Mouse (Mus musculus) mouse trophoblast stem cell (cell line): ENCODE results near the gene Rundc3b.

ENCODE experiments used
- in situ Hi-C, 2 experiments: fragments of 300-500 bp; cut with MseI, MboI; formaldehyde crosslinking; loops; 2 replicates in 1 of 2; 3 replicates in 1 of 2; pipeline ENCODE4 v1.15.1; 2025

The Rundc3b gene

DNA sequence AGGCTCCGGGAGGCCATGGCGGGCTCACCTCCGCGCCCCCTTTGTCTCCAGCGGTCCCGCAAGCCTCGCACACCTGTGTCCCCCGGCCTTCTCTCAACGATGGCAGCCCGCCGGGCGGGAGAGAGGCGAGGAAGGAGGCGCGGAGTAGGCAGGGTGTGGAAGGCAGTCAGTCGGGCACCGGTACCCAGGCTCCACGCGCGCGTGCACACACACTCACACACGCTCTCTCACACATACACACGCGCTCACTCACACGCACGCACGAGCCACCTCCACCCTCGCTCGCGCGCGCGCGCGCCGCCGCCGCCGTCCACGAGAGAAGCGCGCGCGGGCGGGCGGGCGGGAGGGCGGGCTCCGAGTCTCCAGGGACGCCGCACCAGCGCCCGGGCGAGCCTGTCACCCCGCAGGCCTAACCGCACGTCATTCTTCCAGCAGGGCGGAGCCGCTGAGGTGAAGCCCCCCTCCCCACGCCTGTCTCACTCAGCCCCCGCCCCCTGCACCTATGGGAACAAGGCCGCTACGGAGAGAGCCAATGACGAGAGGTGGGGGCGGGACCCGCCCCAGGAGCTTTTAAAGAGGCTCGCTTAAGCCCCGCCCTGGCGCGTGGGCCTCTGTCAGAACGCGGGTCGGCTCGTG, at the start of gene Rundc3b:
Gene Rundc3b, minus strand, starts transcription at position 357 of the 636 bp plus-strand sequence.
- in situ Hi-C loops: no loop called here

DNA sequence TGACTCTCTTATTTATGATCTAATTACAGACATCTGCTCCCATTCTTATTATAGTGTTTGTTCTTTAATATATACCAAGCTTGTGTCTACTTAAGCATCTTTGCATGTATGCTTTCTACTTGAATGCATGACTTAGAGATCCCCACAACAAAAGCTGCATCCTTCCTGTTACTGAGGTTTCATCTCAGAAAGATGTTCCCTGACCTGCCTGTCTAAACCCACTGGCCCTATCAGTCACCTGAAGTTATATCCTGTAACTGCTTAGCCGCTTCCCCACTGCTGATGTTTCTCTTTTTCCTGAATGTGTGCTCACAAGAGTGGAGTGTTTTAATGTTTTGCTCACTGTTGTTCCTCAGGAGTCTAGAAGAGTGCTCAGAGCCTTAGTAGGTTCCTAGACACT, 46.9 kb upstream of the Rundc3b start:
- in situ Hi-C loops: no loop called here

GRCm38 (mm10) chr5:8667758-8668474, 45.2 kb upstream of the Rundc3b start:
- in situ Hi-C loops: no loop called here

GRCm38 (mm10) chr5:8664678-8665077, 41.9 kb upstream of the Rundc3b start:
- in situ Hi-C loops: no loop called here

GRCm38 (mm10) chr5:8660738-8661151, 38.0 kb upstream of the Rundc3b start:
- in situ Hi-C loops: no loop called here

DNA sequence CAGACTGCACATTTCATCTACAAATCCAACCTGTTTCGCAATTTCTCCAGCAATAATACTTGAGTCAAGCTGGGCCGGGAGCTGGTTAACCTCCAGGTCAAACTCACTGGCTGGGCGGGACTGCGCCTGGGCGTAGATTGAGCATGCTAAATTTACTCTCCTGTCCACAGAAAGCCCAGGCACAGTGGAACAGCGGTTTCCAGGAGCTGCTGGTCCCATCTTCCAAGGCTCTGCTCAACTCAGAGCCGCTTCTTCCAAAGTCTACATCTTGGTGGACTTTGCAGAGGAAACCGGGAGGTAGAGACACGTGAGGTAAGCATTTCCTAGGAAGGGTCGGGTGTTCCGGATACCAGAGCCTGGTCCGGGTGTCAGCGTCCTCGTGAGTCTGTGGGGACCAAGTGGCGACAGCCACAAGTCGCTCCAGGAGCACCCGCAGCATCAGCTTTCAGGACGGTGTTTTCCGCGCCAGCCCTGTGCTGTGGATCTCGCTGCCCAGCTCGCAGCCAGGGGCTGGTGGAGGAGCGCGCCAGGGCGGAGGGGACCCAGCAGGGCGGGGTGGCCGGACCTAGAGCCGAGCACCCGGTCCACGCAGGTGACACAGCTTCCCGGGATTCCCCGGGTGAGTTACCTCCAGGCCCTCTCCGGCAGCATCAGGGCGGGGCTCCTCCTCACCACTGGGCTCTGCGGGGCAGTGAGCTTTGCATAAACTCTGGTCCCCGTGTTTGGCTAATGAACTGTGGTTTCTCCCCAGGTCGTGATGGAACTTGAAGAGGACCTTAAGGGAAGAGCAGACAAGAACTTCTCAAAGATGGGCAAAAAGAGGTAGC, 37.4 kb upstream of the Rundc3b start, which contains the start of gene Abcb1a:
Gene Abcb1a, plus strand, starts transcription at position 167 of the 827 bp plus-strand sequence.
- in situ Hi-C loops: no loop called here

DNA sequence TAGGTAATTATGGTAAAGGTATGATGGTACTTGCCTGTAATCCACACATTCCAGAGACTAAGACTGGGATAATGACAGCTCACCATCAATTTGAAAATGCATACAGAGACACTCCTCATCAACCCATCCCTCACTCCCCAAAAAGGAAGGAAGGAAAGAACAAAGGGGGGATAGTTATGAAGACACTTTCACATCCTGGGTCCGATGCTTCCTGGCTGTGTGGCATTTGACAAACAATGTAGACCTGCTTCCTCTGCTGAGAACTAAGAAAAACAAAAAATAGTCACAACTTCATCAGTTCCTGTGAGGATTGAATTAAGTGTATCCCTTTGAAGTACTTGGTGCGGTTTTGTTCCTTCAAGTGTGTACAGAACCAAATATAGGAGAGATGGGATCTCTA, 29.3 kb upstream of the Rundc3b start:
- in situ Hi-C loops: no loop called here

- in situ Hi-C loops: no loop called here
Observed at GRCm38 (mm10) chr5:8648774-8649173, 26.0 kb upstream of the Rundc3b start.

GRCm38 (mm10) chr5:8648300-8648699, 25.5 kb upstream of the Rundc3b start:
- in situ Hi-C loops: no loop called here

- in situ Hi-C loops: no loop called here
Observed at GRCm38 (mm10) chr5:8634489-8634975, 11.8 kb upstream of the Rundc3b start.

- in situ Hi-C loops: no loop called here
Observed at GRCm38 (mm10) chr5:8632901-8633300, 10.1 kb upstream of the Rundc3b start.

DNA sequence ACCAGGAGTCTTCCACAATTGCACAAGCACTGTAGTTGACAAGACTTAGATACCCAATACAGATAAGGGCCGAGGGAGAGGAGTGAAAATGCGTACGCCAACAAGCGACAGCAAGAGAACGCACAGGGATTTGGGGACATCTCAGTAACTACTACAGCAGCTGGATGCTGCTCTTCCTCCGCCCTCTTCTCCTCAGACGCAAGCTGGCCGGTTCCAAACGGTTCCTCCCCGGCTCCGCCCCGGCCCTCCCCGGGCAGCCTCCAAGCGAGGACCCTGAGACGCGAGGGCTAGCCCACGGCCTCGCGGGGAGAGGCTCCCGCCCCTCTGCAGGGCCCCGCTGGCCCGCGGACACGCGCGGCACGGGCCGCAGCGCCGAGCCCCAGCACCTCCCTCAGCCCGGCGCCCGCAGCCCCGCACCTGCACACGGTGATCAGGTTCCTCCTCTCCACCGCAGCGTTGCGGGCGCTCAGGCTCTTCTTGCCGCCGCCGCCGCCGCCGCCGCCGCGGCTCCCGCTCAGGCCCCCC, 619 bp downstream of the Rundc3b start:
- in situ Hi-C loops: no loop called here

GRCm38 (mm10) chr5:8571118-8571517, 51.6 kb downstream of the Rundc3b start:
- in situ Hi-C loops: no loop called here

- in situ Hi-C loops: no loop called here
Observed at GRCm38 (mm10) chr5:8566867-8567266, 55.9 kb downstream of the Rundc3b start.

- in situ Hi-C loops: no loop called here
Observed at GRCm38 (mm10) chr5:8544512-8544911, 78.2 kb downstream of the Rundc3b start.

GRCm38 (mm10) chr5:8542631-8543207, 80.0 kb downstream of the Rundc3b start:
- in situ Hi-C loops: no loop called here

DNA sequence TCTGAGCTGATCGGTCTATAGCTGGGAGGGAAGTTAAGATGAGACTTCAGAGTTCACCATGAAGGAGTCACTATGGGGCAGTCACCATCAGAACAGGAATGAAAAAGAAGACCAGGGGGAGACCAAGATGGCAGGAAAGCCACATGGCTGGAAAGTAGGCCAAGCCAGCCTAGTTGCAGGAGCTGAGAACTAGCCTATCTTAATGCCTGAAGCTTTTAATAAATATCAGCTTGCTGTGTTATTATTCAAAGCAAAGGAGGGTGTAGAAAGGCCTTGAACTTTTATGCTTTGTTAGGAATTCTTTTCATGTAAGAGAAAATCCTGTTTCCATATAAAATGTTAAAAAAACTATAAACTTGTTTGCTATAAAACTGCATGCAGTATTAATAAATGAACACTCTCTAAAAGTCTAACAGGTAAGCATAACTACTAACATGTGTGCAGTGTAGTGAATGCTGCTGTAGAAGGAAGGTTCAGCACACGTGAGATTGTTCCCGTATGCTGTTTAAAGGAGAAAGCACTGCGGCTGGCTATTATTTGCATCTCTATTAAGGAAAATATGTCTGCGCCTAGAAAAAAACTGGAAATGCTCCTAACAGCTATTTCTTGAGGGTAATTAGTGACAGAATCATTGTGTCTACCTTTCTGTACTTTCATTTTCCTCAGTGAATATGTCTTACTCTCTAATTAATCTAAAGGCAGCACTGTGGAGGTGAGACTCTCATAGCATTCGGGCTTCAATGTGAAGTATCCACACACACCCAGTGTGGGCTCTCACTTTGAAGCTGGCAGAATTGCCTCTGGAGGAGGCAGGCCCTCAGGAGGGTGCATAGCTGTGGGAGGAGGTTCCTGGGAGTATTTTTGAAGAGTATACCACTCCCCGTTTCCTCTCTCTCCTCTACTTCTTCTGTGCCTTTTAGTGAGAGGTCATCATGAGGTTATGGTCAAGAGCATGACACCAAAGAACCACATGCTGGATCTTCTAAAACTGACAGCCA, 81.3 kb downstream of the Rundc3b start:
- in situ Hi-C loops: no loop called here

GRCm38 (mm10) chr5:8519006-8519405, 103.7 kb downstream of the Rundc3b start:
- in situ Hi-C loops: no loop called here

DNA sequence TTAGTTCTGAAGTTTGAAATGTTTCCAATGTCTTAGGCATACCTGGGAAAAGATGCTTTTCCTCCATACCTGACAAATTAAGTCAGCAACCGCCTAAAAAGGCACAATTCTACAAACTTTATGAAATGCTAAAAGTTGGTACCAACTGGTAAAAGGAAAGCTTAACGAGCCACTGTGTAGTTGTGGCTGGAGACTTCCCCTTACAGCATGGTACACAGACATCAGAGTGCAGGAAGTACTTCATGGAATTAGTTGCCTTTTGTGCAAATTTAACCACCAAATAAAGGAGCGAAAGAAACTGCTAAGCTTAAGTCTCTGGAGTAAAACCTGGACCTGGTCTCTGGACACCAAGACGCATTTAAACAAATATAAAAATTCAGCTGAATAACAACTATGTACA, 131.0 kb downstream of the Rundc3b start:
- in situ Hi-C loops: loop anchor here (25.0 kb wide), 1 partner anchor 346 kb away; no protein-coding TSS in a partner anchor

GRCm38 (mm10) chr5:8489471-8490110, 133.2 kb downstream of the Rundc3b start:
- in situ Hi-C loops: loop anchor here (25.0 kb wide), 1 partner anchor 348 kb away; no protein-coding TSS in a partner anchor
